Mouse (Mus musculus) heart, embryonic 10.5 days (tissue): ENCODE measurements around the gene Apopt1. TPM values are rescaled to one million over a fixed set of nuclear protein-coding genes. Genes with fewer than 3 reads are reported as not detected.
A peak's percentile ranks its signal among the peaks of the same experiment; 100 is the strongest.
"Not testable (repeated sequence)": the region's sequence is repeated elsewhere in the genome, so short reads cannot be mapped to it uniquely, and the experiment has no call there.

ENCODE experiments used
- DNase-seq: peaks from one replicate; pipeline ENCODE4 v3.0.0-alpha.2; 2017; ENCODE audit warnings: low spot score
- H3K27ac ChIP-seq: fragments of 300-500 bp; sonication (generic); 2 replicates; pipeline ENCODE4 v1.5.1; 2016; ENCODE audit warnings: mild to moderate bottlenecking
- H3K27me3 ChIP-seq: fragments of 300-500 bp; sonication (generic); 2 replicates; pipeline ENCODE4 v1.6.1; 2016; ENCODE audit warnings: mild to moderate bottlenecking; ENCODE audit not compliant: poor library complexity, insufficient read depth, severe bottlenecking
- H3K36me3 ChIP-seq: fragments of 300-500 bp; sonication (generic); 2 replicates; pipeline ENCODE4 v1.6.1; 2016; ENCODE audit warnings: mild to moderate bottlenecking, moderate library complexity
- H3K4me1 ChIP-seq: fragments of 300-500 bp; sonication (generic); 2 replicates; pipeline ENCODE4 v1.6.1; 2016; ENCODE audit warnings: mild to moderate bottlenecking
- H3K4me3 ChIP-seq: fragments of 300-500 bp; sonication (generic); 2 replicates; pipeline ENCODE4 v1.5.1; 2016; ENCODE audit warnings: mild to moderate bottlenecking, moderate library complexity
- H3K9me3 ChIP-seq: fragments of 300-500 bp; sonication (generic); 2 replicates; pipeline ENCODE4 v1.6.1; 2016; ENCODE audit warnings: mild to moderate bottlenecking, moderate library complexity
- WGBS: fragments of 180-500 bp; shearing (Covaris S2); methylation state at CpG from one replicate; pipeline ENCODE4 v1.1.7; 2016; 5-methylcytosine and 5-hydroxymethylcytosine counted together
- polyA plus RNA-seq: library from polyadenylated mRNA; unstranded; fragments of >200 nt; fragmentation: Nextera tagmentation; extraction: Ambion mirVana; gene quantifications from 2 replicates; pipeline ENCODE4 v1.2.1, GENCODE M21; 2016

Gene Apopt1
- polyA plus RNA-seq, 1 experiment from 2014 or later = 55.2 TPM

DNA sequence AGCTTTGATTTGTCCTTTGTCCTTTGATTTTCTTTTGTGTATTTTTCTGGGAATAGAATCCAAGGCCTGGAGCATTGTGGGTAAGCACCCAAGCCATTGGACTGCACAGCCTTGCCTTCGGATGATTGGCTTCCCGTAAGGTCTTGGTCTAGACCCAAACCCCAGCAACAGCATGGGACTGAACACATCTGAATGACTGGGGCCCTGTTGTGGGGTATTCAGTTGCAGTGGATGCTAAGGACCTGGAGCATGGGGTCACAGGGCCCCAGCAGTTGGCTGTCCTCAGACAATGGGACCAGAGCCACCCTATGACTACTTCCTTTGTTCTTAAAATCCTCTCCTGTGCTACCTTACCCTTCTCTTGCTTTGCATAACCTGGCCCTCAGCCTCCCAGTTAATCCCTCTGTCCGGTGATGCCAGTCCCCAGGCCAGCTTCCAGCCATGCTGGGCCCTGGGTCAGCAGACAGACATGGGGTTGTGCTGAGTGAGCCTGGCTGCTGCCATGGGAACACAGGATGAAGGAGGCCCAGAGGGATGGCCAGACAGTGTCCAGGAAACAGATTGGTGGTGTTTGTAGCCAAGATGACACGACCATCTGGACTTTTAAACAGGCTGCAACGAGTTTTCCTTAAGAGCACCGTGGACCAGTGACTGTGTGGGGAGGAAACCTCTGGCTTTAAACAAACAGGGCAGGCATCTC lies 11.7 kb downstream of the Apopt1 start:
- no peaks in the 10 kb centered on the region for H3K9me3 ChIP-seq
- H3K4me3 ChIP-seq = no peak overlapping the region
- H3K4me1 ChIP-seq = peaks cover 17% of the 10 kb centered on the region
- H3K27ac ChIP-seq = no peak overlapping the region
- peaks cover 44% of the 10 kb centered on the region for H3K36me3 ChIP-seq
- no peak for DNase-seq
- WGBS = 64% methylated on average over 6 of the region's 6 CpGs
- H3K27me3 ChIP-seq = no peaks in the 10 kb centered on the region

DNA sequence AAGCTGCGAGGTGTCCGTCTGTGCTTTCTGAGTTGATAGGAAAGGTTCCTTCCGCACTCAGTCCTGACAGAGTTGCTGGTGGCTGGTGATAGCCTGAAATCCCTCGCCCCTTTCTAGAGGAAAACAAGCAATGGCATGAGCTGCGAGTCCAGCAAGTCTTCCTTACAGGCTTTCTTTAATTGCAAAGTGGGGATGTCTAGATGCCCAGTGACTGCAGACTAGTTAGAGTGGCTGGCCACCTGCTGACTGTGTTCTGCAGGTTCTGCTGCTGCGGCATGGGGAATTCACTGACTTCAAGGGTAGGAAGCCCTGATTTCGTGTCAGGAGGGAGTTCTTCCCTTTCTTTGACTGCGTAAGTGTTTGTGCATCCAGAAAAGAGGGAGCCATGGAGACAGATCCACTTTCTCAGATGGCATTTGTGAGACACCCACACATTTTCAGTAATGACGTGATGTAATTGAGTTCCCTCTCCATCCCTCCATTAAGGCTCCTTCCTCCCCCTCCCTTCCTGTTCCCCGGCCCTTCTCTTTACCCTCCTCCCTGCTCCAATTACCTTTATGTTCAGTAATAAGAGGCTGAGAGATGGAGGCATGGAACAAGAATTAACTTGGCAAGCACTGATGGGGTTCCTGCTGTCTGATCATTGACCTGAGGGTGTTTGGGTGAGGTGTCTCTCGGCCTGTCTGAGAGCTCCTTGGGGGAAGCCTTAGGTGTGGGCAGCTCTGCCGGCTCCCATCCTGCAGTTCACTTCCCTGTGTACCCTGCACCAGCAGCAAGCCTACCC lies 12.5 kb downstream of the Apopt1 start:
- Histone ChIP-seq H3K36me3 (peaks cover 44% of the 10 kb centered on the region), H3K27ac (peak overlapping the region; percentile 43; the same call in 1 of the 2 replicates), H3K4me1 (peaks cover 17% of the 10 kb centered on the region)

DNA sequence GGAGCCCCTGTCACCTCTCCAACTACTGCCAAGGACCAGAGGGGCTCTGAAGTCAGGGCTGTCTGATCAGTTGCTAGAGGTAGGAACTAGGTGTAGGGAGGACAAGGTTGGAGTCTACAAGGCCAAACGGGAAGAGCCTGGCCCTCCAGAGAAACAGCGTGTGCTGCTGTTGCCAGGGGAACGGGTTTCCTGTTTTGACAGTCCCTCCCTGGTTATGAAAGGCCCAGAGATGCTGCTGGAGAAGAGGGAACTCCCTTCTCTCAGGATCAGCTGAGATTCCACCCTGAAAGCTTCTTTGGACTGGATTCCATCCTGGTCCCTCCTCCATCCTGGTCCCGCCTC lies 13.0 kb downstream of the Apopt1 start:
- Histone ChIP-seq H3K4me3 (no peak overlapping the region), H3K9me3 (no peaks in the 10 kb centered on the region), H3K27me3 (no peaks in the 10 kb centered on the region), H3K27ac (peak overlapping the region; percentile 43; the same call in 1 of the 2 replicates), H3K4me1 (peaks cover 17% of the 10 kb centered on the region), H3K36me3 (peaks cover 44% of the 10 kb centered on the region)
- no peak for DNase-seq
- WGBS = 57% methylated on average over 4 of the region's 4 CpGs

More for the DNA sequence above, 12.5 kb downstream of the Apopt1 start:
- Histone ChIP-seq H3K27me3 (no peaks in the 10 kb centered on the region), H3K4me3 (no peak overlapping the region), H3K9me3 (no peaks in the 10 kb centered on the region)
- no peak for DNase-seq
- 67% methylated on average over 12 of the region's 12 CpGs for WGBS

DNA sequence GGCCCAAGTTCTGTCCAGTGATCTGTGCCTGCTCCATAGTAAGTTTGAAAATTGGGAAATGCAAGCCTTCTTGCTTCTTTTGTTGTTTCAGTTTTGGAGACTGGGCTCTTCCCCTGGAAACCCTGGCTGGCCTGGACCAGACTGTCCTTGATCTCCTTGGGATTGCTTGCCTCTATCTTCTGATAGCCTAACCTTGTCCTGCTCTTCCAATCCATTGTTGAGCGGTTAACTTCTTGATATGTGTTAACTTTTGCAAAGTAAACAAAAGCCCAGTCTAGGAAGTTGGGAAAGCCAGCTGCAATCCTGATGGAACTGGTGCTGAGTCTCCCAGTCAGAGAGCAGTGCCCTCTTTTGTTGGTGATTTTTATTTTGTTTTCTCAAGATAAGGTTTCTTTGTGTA lies 14.9 kb downstream of the Apopt1 start:
- H3K36me3 ChIP-seq = peaks cover 48% of the 10 kb centered on the region
- no peak for DNase-seq
- peaks cover 27% of the 10 kb centered on the region for H3K4me1 ChIP-seq
- no peaks in the 10 kb centered on the region for H3K9me3 ChIP-seq
- H3K4me3 ChIP-seq = no peak overlapping the region
- H3K27ac ChIP-seq = no peak overlapping the region
- no peaks in the 10 kb centered on the region for H3K27me3 ChIP-seq
- 75% methylated on average over 1 of the region's 1 CpGs for WGBS

DNA sequence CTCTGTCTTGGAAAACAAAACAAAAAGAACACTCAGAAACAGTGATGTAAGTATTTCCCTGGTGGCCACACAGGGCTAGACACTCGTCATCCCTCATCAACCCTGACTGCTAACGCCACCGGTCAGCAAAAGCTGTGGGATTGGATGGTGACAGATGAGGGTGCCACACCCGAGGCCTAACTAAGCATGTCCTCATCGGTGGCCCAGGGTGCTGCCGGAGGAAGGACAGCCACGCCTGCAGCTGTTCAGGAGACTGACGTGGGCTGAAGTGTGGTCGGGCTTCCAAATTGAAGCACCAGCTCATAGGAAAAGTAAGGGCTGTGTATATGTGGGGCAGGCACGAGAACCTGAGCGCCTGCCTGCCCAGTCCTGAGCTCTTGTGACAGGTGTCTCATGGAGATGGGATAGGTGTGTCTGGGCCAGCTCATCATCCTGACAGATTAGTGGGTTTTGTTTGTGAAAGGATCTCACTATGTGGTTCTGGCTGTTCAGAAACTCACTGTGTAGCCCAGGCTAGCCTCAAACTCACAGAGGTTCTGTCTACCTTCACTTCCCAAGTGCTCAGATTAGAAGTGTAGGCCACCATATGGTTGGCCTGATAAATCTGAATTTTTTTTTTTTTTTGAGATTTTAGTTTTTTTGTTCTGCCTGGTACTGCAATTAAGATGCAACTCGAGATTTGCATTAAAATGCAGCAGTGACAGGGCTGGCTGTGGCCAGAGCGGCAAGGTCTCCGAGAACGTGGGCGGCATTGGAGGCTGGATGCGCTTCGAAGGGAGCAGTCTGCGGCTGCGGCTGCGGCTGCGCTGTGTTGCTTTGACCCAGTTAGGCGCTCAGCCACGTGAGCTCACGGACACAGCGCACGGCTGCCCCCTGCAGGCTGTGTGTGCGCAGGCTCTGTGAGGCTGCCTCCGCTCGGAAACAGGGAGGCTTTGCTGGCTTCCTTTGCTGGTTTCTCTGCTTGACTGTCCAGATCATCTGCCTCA lies 19.1 kb downstream of the Apopt1 start:
- WGBS = 30% methylated on average over 30 of the region's 30 CpGs
- peak; percentile 94 for DNase-seq
- peak overlapping the region; percentile 63; the same call in 1 of the 2 replicates for H3K27ac ChIP-seq
- H3K9me3 ChIP-seq = no peaks in the 10 kb centered on the region
- peaks cover 16% of the 10 kb centered on the region; the same call in 1 of the 2 replicates for H3K36me3 ChIP-seq
- H3K4me1 ChIP-seq = peaks cover 10% of the 10 kb centered on the region
- no peaks in the 10 kb centered on the region for H3K27me3 ChIP-seq
- H3K4me3 ChIP-seq = peak overlapping the region; percentile 18; the same call in 1 of the 2 replicates

DNA sequence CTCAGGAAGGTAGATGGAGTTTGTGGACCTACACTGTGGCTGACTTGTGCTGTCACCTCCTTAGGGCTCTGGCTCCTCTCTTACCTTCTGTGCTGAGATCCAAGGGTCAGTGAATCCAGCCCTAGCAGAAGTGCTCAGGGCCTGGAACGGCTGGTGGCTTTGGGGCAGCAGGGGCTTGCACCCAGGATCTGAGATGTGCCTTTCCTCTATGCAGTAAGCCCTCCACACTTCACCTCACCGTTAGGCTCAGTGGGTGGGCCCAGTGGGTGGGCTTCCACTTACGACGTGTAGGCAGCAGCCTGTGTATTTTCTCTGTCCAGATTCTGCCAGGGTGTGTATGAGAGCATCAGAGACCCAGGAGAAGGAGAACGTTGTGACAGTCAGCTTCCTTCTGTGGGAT lies 19.9 kb downstream of the Apopt1 start:
- no peak overlapping the region for H3K4me3 ChIP-seq
- no peaks in the 10 kb centered on the region for H3K9me3 ChIP-seq
- H3K36me3 ChIP-seq = peaks cover 8% of the 10 kb centered on the region; the same call in 1 of the 2 replicates
- no peaks in the 10 kb centered on the region for H3K27me3 ChIP-seq
- DNase-seq = no peak
- H3K27ac ChIP-seq = peak overlapping the region; percentile 63; the same call in 1 of the 2 replicates
- H3K4me1 ChIP-seq = peaks cover 10% of the 10 kb centered on the region
- WGBS = 60% methylated on average over 5 of the region's 5 CpGs

DNA sequence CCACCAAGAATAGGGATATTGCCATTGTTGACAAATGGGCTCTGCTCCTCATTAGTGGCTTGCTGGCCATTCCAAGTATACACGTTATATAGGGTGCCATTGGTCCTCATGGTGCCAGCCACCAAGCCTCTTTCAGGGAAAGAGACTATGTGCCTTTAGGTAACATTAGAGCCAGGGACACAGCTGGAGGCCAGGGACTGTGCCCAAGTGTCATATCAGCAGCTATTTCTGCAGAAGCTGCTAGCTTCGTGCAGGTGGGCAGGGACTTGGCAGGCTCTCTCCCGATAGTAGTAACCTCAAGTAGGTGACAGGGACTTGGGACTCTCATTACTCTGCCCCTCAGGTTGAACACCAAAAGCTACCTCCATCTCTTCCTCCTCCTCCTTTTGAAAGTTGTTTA lies 21.9 kb downstream of the Apopt1 start:
- Histone ChIP-seq H3K27me3 (no peaks in the 10 kb centered on the region), H3K4me3 (no peak overlapping the region), H3K27ac (no peak overlapping the region), H3K36me3 (peaks cover 6% of the 10 kb centered on the region; the same call in 1 of the 2 replicates), H3K9me3 (no peaks in the 10 kb centered on the region), H3K4me1 (peaks cover 10% of the 10 kb centered on the region)
- 82% methylated on average over 3 of the region's 3 CpGs for WGBS
- DNase-seq = no peak

DNA sequence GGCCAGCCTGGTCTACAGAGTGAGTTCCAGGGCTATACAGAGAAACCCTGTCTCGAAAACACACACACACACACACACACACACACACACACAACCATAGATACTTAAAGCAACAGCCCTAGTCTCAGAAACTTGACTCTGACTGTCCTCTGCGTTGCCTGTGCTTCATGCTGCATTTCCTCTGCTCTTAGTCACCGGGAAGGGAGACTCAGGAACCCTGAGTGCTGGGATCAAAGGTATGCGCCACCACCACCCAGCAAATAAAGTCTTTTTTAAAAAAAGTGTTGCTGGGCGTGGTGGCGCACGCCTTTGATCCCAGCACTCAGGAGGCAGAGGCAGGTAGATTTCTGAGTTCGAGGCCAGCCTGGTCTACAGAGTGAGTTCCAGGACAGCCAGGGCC lies 23.6 kb downstream of the Apopt1 start:
- H3K36me3 ChIP-seq, H3K9me3 ChIP-seq, H3K4me3 ChIP-seq, DNase-seq, H3K27ac ChIP-seq, H3K27me3 ChIP-seq: not testable (repeated sequence)
- H3K4me1 ChIP-seq = peaks cover 20% of the 10 kb centered on the region
- WGBS = 88% methylated on average over 8 of the region's 8 CpGs

DNA sequence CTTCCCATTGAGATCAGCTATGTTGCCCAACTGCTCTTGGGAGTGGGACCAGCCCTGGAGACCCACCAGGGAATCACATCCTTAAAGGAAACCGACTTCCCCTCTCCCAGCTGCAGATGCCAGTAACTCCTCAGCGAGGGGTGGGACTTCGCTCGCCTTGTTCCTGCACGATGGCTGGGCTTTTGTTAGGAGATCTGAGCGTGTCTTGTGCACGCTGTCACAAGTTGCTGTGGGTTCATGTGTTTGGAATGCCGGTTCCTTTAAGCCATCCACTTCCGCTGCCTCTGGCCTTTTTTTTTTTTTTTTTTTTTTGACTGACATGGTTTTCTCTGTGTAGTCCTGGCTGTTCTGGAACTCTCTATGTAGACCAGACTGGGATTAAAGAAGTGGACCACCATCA lies 24.3 kb downstream of the Apopt1 start:
- no peak overlapping the region for H3K27ac ChIP-seq
- WGBS = 59% methylated on average over 9 of the region's 9 CpGs
- H3K4me1 ChIP-seq = peaks cover 14% of the 10 kb centered on the region
- H3K36me3 ChIP-seq = no peaks in the 10 kb centered on the region
- H3K9me3 ChIP-seq = no peaks in the 10 kb centered on the region
- H3K27me3 ChIP-seq = no peaks in the 10 kb centered on the region
- no peak overlapping the region for H3K4me3 ChIP-seq
- DNase-seq = no peak

DNA sequence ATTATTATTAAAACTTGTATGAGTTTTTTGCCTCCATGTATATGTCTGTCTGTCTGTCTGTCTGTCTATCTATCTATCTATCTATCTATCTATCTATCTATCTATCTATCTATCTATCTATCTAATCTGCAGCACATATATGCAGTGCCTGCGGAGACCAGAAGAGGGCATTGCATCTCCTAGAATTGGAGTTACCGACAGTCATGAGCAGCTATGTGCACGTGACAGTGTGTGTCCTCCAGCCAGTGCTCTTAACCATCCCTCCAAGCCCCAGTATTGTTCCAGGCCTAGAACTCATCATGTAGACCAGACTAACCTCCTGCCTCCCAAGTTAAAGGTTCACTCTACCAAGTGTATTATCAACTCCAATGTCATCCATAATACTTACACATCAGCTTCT lies 25.7 kb downstream of the Apopt1 start:
- Histone ChIP-seq H3K36me3 (no peaks in the 10 kb centered on the region), H3K27ac (no peak overlapping the region), H3K4me3 (no peak overlapping the region), H3K9me3 (no peaks in the 10 kb centered on the region), H3K27me3 (no peaks in the 10 kb centered on the region), H3K4me1 (peaks cover 13% of the 10 kb centered on the region; the same call in 1 of the 2 replicates)
- DNase-seq = no peak
- WGBS = 19% methylated on average over 3 of the region's 3 CpGs

DNA sequence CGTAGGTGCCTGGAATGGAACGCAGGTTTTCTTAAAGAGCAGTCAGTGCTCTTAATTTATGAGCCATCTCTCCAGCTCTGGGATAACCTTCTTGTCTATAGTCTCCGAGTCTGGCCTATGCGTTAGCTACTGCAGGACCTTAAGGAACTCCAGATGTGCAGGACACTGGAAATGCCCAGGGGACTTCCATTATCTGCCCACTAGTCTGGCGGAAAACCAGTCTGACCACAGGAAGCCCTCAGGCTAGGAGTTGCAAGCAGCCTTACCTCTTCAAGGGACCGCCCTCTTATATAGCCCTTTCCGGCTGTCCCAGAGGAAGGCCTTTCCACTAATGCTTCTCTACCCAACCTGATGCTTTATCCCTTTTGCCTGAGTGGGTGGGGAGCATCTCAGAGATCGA lies 28.3 kb downstream of the Apopt1 start:
- H3K4me3 ChIP-seq = no peak overlapping the region
- H3K4me1 ChIP-seq = peaks cover 27% of the 10 kb centered on the region
- no peak for DNase-seq
- WGBS = 56% methylated on average over 8 of the region's 8 CpGs
- no peak overlapping the region for H3K27ac ChIP-seq
- no peaks in the 10 kb centered on the region for H3K36me3 ChIP-seq
- no peaks in the 10 kb centered on the region for H3K9me3 ChIP-seq
- H3K27me3 ChIP-seq = no peaks in the 10 kb centered on the region

DNA sequence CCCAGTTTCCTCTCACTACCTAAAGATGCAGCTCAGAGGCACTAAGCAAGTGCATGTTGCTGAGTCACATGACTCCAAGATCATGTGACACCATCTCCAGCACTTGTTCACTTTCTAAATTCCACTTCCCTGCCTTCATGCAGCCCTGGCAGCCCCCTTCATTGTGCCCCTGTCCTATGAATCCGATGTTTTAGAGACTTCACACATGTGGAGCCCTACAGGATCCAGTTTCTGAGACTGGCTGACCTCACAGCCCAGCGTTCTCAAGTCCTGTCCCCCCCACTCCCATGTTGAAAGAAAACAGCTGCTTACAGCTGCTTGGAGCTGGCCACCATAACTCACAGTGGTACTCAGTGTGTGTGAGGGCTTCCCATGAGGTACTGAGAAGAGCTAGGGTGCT lies 30.4 kb downstream of the Apopt1 start:
- 67% methylated on average over 2 of the region's 2 CpGs for WGBS
- Histone ChIP-seq H3K27me3 (no peaks in the 10 kb centered on the region), H3K9me3 (no peaks in the 10 kb centered on the region), H3K27ac (no peak overlapping the region), H3K4me3 (no peak overlapping the region), H3K4me1 (peaks cover 40% of the 10 kb centered on the region), H3K36me3 (no peaks in the 10 kb centered on the region)
- peak; percentile 74 for DNase-seq
